Mouse (Mus musculus) CD4-positive, CD25-positive, alpha-beta regulatory T cell, adult 4 months (primary cell): ENCODE measurements around the gene Fndc1. TPM values are rescaled to one million over a fixed set of nuclear protein-coding genes. Genes with fewer than 3 reads are reported as not detected.

ENCODE experiments used
- ATAC-seq: one replicate; pipeline ENCODE4 v1.8.0; 2017
- polyA plus RNA-seq, 2 experiments: library from polyadenylated mRNA; unstranded; fragments of 100-300 nt; shearing (Covaris generic); gene quantifications; one replicate each; pipeline ENCODE4 v1.2.1; 2017

The Fndc1 gene
- polyA plus RNA-seq, 2 experiments from 2014 or later: not detected

- no peak for ATAC-seq
These were observed 10.5 kb downstream of the Fndc1 start for GRCm38 (mm10) chr17:7816602-7817001.

GRCm38 (mm10) chr17:7814433-7814832 is 12.7 kb downstream of the Fndc1 start:
- no peak for ATAC-seq

GRCm38 (mm10) chr17:7808043-7808442 is 19.1 kb downstream of the Fndc1 start:
- ATAC-seq: no peak

- ATAC-seq: no peak
These were observed 22.0 kb downstream of the Fndc1 start for GRCm38 (mm10) chr17:7805105-7805504.

- no peak for ATAC-seq
These were observed 24.6 kb downstream of the Fndc1 start for GRCm38 (mm10) chr17:7802483-7802882.

GRCm38 (mm10) chr17:7799894-7800293 is 27.2 kb downstream of the Fndc1 start:
- ATAC-seq: no peak

GRCm38 (mm10) chr17:7795584-7795983 is 31.5 kb downstream of the Fndc1 start:
- no peak for ATAC-seq

GRCm38 (mm10) chr17:7795168-7795567 is 31.9 kb downstream of the Fndc1 start:
- no peak for ATAC-seq

- no peak for ATAC-seq
These were observed 33.0 kb downstream of the Fndc1 start for GRCm38 (mm10) chr17:7794093-7794492.

- ATAC-seq: no peak
These were observed 36.6 kb downstream of the Fndc1 start for GRCm38 (mm10) chr17:7790512-7790911.

- no peak for ATAC-seq
These were observed 53.0 kb downstream of the Fndc1 start for GRCm38 (mm10) chr17:7774101-7774500.

- ATAC-seq: no peak
These were observed 67.3 kb downstream of the Fndc1 start for GRCm38 (mm10) chr17:7759786-7760185.

GRCm38 (mm10) chr17:7755001-7755400 is 72.1 kb downstream of the Fndc1 start:
- ATAC-seq: no peak

- ATAC-seq: no peak
These were observed 73.7 kb downstream of the Fndc1 start for GRCm38 (mm10) chr17:7753383-7753782.

- ATAC-seq: no peak
These were observed 77.9 kb downstream of the Fndc1 start for GRCm38 (mm10) chr17:7749051-7749815.

- no peak for ATAC-seq
These were observed 80.3 kb downstream of the Fndc1 start for GRCm38 (mm10) chr17:7746841-7747240.

- ATAC-seq: no peak
These were observed 82.1 kb downstream of the Fndc1 start for GRCm38 (mm10) chr17:7744976-7745375.

GRCm38 (mm10) chr17:7740988-7741387 is 86.1 kb downstream of the Fndc1 start:
- no peak for ATAC-seq

GRCm38 (mm10) chr17:7722991-7723390 is 104.1 kb downstream of the Fndc1 start:
- ATAC-seq: no peak

- ATAC-seq: no peak
These were observed 108.2 kb downstream of the Fndc1 start for GRCm38 (mm10) chr17:7718886-7719285.

- no peak for ATAC-seq
These were observed 109.2 kb downstream of the Fndc1 start for GRCm38 (mm10) chr17:7717945-7718344.

GRCm38 (mm10) chr17:7713020-7713419 is 114.1 kb downstream of the Fndc1 start:
- ATAC-seq: no peak

GRCm38 (mm10) chr17:7707073-7707472 is 120.0 kb downstream of the Fndc1 start:
- no peak for ATAC-seq

GRCm38 (mm10) chr17:7690271-7690670 is 136.8 kb downstream of the Fndc1 start:
- ATAC-seq: no peak
